Mouse (Mus musculus) thymus, postnatal 0 days (tissue): ENCODE results near the gene Dguok. TPM values are rescaled to one million over a fixed set of nuclear protein-coding genes. Genes with fewer than 3 reads are reported as not detected.

Source experiments
- DNase-seq: peaks from one replicate; pipeline ENCODE4 v3.0.0-alpha.2; 2015; ENCODE audit warnings: low spot score
- polyA plus RNA-seq: library from polyadenylated mRNA; unstranded; fragments of >200 nt; fragmentation: Nextera tagmentation; extraction: Ambion mirVana; gene quantifications from 2 replicates; pipeline ENCODE4 v1.2.1, GENCODE M21; 2015

The Dguok gene
- polyA plus RNA-seq, 1 experiment from 2014 or later, result 71.6 TPM

DNA sequence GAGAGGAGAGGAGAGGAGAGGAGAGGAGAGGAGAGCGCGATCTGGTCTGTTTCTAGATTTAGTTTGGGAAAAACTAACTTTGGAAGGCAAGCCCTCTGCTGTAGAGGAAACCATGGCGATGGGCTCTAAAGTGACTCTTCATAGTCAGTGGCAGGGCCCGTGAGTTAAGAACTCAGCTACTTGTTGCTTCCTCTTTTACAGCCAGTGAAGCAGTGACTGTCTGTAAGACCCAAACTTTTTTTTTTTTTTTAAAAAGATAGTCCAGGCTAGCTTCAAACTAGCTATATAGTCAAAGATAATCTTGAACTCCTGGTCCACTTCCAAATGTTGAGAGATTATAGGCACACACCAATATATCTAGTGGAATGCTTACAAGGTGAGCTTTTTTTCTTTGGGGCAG, 70.2 kb downstream of the Dguok start:
- DNase-seq, result no peak

DNA sequence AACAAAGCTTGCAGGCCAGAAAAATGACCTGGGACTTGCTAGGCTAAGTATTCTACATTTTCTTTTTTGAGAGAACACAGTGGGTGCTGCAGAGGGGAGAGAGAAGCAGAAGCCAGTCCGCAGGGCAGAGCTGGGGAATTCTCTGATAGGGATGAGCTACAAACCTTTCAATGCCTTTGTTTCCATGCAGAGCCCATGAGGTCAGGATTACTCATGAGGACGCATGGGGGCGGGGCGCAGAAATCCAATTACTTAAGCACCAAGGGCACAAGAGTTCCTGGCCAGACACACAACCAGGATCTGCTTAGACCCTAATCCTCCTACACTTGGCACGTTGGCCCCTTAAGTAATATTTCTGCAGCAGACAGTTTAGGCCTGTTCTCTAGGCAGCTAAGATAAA, 71.6 kb downstream of the Dguok start:
- DNase-seq, result no peak

DNA sequence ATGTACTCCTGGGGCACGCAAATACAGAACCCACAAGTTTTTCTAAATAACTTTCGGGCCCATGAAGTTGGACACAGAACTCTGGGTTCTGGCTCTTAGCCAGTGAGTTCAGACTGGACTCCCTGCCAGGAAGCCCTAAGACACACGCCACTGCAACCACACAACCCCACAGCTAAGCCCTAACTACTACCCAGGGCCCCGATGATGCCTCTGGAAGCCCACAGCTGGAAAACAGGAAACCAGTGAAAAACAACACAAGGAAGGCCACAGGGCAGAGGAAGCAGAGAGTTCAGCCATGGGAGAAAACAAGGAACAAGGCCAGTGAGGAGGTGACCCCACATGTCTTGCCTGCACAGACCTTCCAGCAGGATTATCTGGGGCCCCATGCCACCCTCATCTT, 73.2 kb downstream of the Dguok start:
- DNase-seq, result no peak

DNA sequence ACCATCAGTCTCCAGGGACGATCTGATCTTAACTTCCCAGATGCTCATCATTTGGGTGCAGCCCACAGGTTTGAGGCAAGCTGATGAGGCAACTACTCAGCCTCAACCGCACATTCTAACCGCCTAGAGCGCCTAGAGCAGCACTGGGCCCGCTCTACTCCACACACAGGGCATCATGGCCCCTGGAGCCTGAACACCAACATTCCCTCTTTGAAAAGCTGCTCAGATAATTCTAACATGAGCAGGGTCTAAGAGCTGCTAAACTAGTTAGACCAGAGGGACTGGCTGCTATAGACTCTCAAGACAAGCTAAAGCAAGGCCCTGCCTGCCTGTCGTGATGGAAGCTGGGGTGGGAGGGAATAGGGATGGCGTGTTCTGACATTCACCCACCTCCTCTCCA, 73.8 kb downstream of the Dguok start:
- DNase-seq, result no peak

Other genes with a start within 250 kb of the Dguok start
- 40.7 and 48.6 TPM in 2 replicates for gene Mthfd2, start 181.1 kb downstream of the Dguok start, polyA plus RNA-seq
- 71.5 and 73.4 TPM in 2 replicates for gene Mob1a, start 181.0 kb downstream of the Dguok start, polyA plus RNA-seq
- 216 and 226 TPM in 2 replicates for gene Bola3, start 157.8 kb downstream of the Dguok start, polyA plus RNA-seq
- gene Tet3, start 47.9 kb downstream of the Dguok start, polyA plus RNA-seq, result 19.7 and 24.1 TPM in 2 replicates
- 1.6 and 2.1 TPM in 2 replicates for gene Actg2, start 29.3 kb upstream of the Dguok start, polyA plus RNA-seq
- gene Stambp, start 65.8 kb upstream of the Dguok start, polyA plus RNA-seq, result 29.6 and 30.0 TPM in 2 replicates
- gene Clec4f, start 149.2 kb upstream of the Dguok start, polyA plus RNA-seq, result 0.53 and 0.88 TPM in 2 replicates
- gene Cd207, start 170.9 kb upstream of the Dguok start, polyA plus RNA-seq, result 1.1 and 1.2 TPM in 2 replicates
- gene Vax2, start 204.3 kb upstream of the Dguok start, polyA plus RNA-seq, result not detected in 2 replicates
- 0.08 and 0.22 TPM in 2 replicates for gene Atp6v1b1, start 236.0 kb upstream of the Dguok start, polyA plus RNA-seq